7 mouse cellular contexts compared by ENCODE assay signal in genomic region chr1:184733300-184734066, GRCm38 (mm10). TPM values are rescaled to one million over a fixed set of nuclear protein-coding genes. Genes with fewer than 3 reads are reported as not detected.
DNase-seq lines count a peak whose midpoint lies in the region; ATAC-seq lines count a peak whose summit lies in the region.

No protein-coding gene starts in this region.

- DNase-seq in ES-CJ7 (ENCODE audit: low read depth, low spot score) (peak; percentile 41), liver (peak; percentile 28)
- peak; percentile 38 for DNase-seq in T-cell, adult 2 months (ENCODE audit: low spot score)
- DNase-seq in midbrain, embryonic 14.5 days: peak; percentile 46
- no peak for DNase-seq in c-Kit-positive CD71-positive TER-119-positive erythroid progenitor cells, embryonic 14.5 days (ENCODE audit: low spot score)
- no peak for DNase-seq in gastrocnemius, postnatal 25 days

- peak overlapping the region; percentile 63 for H3K4me3 ChIP-seq in heart, embryonic 16.5 days (ENCODE audit: low read length)
- 0 out of 2 replicates have a peak overlapping the region, but pooled peaks have one; percentile 39 for H3K4me3 ChIP-seq in midbrain, embryonic 14.5 days (replicated peaks; ENCODE audit: low read depth, low read length)

- WGBS in heart, embryonic 16.5 days: 6% methylated on average over 28 of the region's 28 CpGs
- WGBS in midbrain, embryonic 14.5 days: 2% methylated on average over 28 of the region's 28 CpGs

- H3K4me1 ChIP-seq in heart, embryonic 16.5 days (ENCODE audit: control insufficient read depth, insufficient read depth, low read length): peaks cover 5% of the 10 kb centered on the region
- 0 out of 2 replicates have a peak, but pooled peaks cover 8% of the 10 kb centered on the region for H3K4me1 ChIP-seq in midbrain, embryonic 14.5 days (ENCODE audit: control insufficient read depth, insufficient read depth, low read length)

- no peak for ATAC-seq in heart, embryonic 16.5 days (replicated peaks; ENCODE audit: extremely low read depth, insufficient read depth, low FRiP score)
- no peak for ATAC-seq in midbrain, embryonic 14.5 days (ENCODE audit: low FRiP score, low TSS enrichment)

- H3K27ac ChIP-seq in heart, embryonic 16.5 days (ENCODE audit: low read length): no peak overlapping the region; the same call in 1 of the 2 replicates
- no peak overlapping the region for H3K27ac ChIP-seq in midbrain, embryonic 14.5 days (replicated peaks; ENCODE audit: low read depth, low read length)

- H3K27me3 ChIP-seq in heart, embryonic 16.5 days (ENCODE audit: control insufficient read depth, insufficient read depth, low read length): peaks cover 51% of the 10 kb centered on the region
- H3K27me3 ChIP-seq in midbrain, embryonic 14.5 days (ENCODE audit: control insufficient read depth, insufficient read depth, low read length): peaks cover 83% of the 10 kb centered on the region

- H3K9me3 ChIP-seq in heart, embryonic 16.5 days (replicated peaks; ENCODE audit: control insufficient read depth, low read length): no peaks in the 10 kb centered on the region
- H3K9me3 ChIP-seq in midbrain, embryonic 14.5 days (ENCODE audit: control insufficient read depth, low read length): no peaks in the 10 kb centered on the region

- no peaks in the 10 kb centered on the region for H3K36me3 ChIP-seq in heart, embryonic 16.5 days (ENCODE audit: control insufficient read depth, insufficient read depth)
- H3K36me3 ChIP-seq in midbrain, embryonic 14.5 days (ENCODE audit: control insufficient read depth, insufficient read depth, low read length): no peaks in the 10 kb centered on the region

- H3K9ac ChIP-seq in heart, embryonic 16.5 days (ENCODE audit: low read length): peak overlapping the region; percentile 2; the same call in 1 of the 2 replicates
- H3K9ac ChIP-seq in midbrain, embryonic 14.5 days (replicated peaks; ENCODE audit: low read length): no peak overlapping the region

- peak overlapping the region; percentile 79 for H3K4me2 ChIP-seq in heart, embryonic 16.5 days (ENCODE audit: low read depth, low read length)
- H3K4me2 ChIP-seq in midbrain, embryonic 14.5 days (ENCODE audit: low read length): peak overlapping the region; percentile 62

RNA-seq across cellular contexts. Expression of gene Hlx, which starts 1.1 kb away (rescaled TPM):
- 9.5 and 13.8 TPM in 2 replicates for polyA plus RNA-seq in heart, embryonic 16.5 days (2015; fragmentation: Nextera tagmentation; extraction: Ambion mirVana)
- polyA plus RNA-seq in midbrain, embryonic 14.5 days (2014; fragmentation: Nextera tagmentation; extraction: Ambion mirVana): 0.35 and 1.2 TPM in 2 replicates
- 10 to 100 TPM in 1 of 2 experiments, 1 to 10 TPM in 1; 5.9 to 10.0 TPM for total RNA-seq in gastrocnemius, postnatal 25 days (2021)

Comparison
In these comparisons a context has a peak if more than half of its experiments do, and no peak if none do; other contexts are left out.
1. DNase-seq: peak in ES-CJ7 (single experiment), T-cell, adult 2 months (single experiment), liver (single experiment) and midbrain, embryonic 14.5 days (single experiment); none in c-Kit-positive CD71-positive TER-119-positive erythroid progenitor cells, embryonic 14.5 days (single experiment) and gastrocnemius, postnatal 25 days (single experiment).